Comparison of ENCODE assay signal across 20 mouse cellular contexts in the genomic region with DNA sequence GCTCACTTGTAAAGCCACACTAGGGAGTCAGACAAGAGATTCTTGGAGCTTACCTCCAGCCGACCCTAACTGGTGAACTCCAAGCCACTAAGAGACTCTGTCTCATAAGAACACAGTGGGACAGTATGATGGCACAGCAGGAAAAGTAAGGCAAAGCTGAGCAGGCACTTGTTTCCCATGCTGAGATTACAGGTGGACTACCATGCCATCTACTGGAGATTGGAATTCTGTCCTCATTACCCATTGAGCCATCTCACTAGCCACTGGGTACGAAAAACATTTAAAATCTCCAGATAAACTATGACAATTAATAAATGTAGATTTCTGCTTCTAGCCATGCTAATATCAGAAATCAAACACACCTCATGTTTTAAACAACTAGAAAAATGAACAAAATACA. TPM values are rescaled to one million over a fixed set of nuclear protein-coding genes. Genes with fewer than 3 reads are reported as not detected.
DNase-seq lines count a peak whose midpoint lies in the region; ATAC-seq and TF ChIP-seq lines count a peak whose summit lies in the region.
"Had no signal": no experiment of that assay in that cellular context is flagged by ENCODE, and none has a peak within 500 bp of the region (broad histone marks: within the 10 kb centered on the region; RNA-seq: fewer than 3 reads in every experiment).

No protein-coding gene starts in this region.

- no peak overlapping the region for H3K4me3 ChIP-seq in kidney, adult 2 months (ENCODE audit: insufficient read depth, low read depth, low read length)
- H3K4me3 ChIP-seq in kidney, embryonic 15.5 days (replicated peaks), result no peak overlapping the region
- H3K4me3 ChIP-seq in midbrain, embryonic 13.5 days (replicated peaks), result no peak overlapping the region
- H3K4me3 ChIP-seq: embryonic facial prominence, embryonic 13.5 days; heart, embryonic 12.5 days; limb, embryonic 12.5 days; midbrain, embryonic 10.5 days; neural tube, embryonic 15.5 days had no signal

- no peaks in the 10 kb centered on the region for H3K27me3 ChIP-seq in kidney, adult 2 months (replicated peaks; ENCODE audit: control insufficient read depth, insufficient read depth, low read length)
- H3K27me3 ChIP-seq in kidney, embryonic 15.5 days, result no peaks in the 10 kb centered on the region
- no peaks in the 10 kb centered on the region for H3K27me3 ChIP-seq in midbrain, embryonic 13.5 days
- H3K27me3 ChIP-seq: embryonic facial prominence, embryonic 13.5 days; heart, embryonic 12.5 days; limb, embryonic 12.5 days; neural tube, embryonic 15.5 days had no signal

- H3K4me2 ChIP-seq in kidney, embryonic 15.5 days, result no peak overlapping the region
- H3K4me2 ChIP-seq in midbrain, embryonic 13.5 days (replicated peaks), result no peak overlapping the region
- H3K4me2 ChIP-seq: embryonic facial prominence, embryonic 13.5 days; heart, embryonic 12.5 days; limb, embryonic 12.5 days; neural tube, embryonic 15.5 days had no signal

- peak; percentile 14 to 32 for DNase-seq in cerebellum, postnatal 14 days
- DNase-seq in cerebellum, adult 11 months, result no peak
- DNase-seq in kidney, adult 2 months, result peak; percentile 27
- DNase-seq in 3T3-L1 (ENCODE audit: low read depth, low spot score) (peak; percentile 40), adipocyte (ENCODE audit: low spot score) (peak; percentile 53)
- DNase-seq: adrenal gland, adult 2 months; cerebellum, adult 11-12 months; gastrocnemius, postnatal 36 days; kidney, postnatal 10 days; lung, postnatal 36 days; thymus, adult 18-20 months had no signal

- H3K4me1 ChIP-seq in kidney, adult 2 months (ENCODE audit: control insufficient read depth, insufficient read depth, low read length), result no peaks in the 10 kb centered on the region
- H3K4me1 ChIP-seq in kidney, embryonic 15.5 days, result no peaks in the 10 kb centered on the region
- no peaks in the 10 kb centered on the region for H3K4me1 ChIP-seq in midbrain, embryonic 13.5 days (replicated peaks)
- H3K4me1 ChIP-seq: embryonic facial prominence, embryonic 13.5 days; heart, embryonic 12.5 days; limb, embryonic 12.5 days; midbrain, embryonic 10.5 days; neural tube, embryonic 15.5 days had no signal

- no peaks in the 10 kb centered on the region; the same call in 1 of the 2 replicates for H3K36me3 ChIP-seq in kidney, adult 2 months (ENCODE audit: control insufficient read depth, insufficient read depth, low read length)
- no peaks in the 10 kb centered on the region for H3K36me3 ChIP-seq in kidney, embryonic 15.5 days
- H3K36me3 ChIP-seq in midbrain, embryonic 13.5 days, result peaks cover 4% of the 10 kb centered on the region; the same call in 1 of the 2 replicates
- H3K36me3 ChIP-seq: heart, embryonic 12.5 days; midbrain, embryonic 10.5 days had no signal

- no peak overlapping the region for H3K27ac ChIP-seq in kidney, adult 2 months (ENCODE audit: insufficient read depth, low read depth, low read length)
- no peak overlapping the region for H3K27ac ChIP-seq in kidney, embryonic 15.5 days
- H3K27ac ChIP-seq in midbrain, embryonic 13.5 days, result no peak overlapping the region
- H3K27ac ChIP-seq: embryonic facial prominence, embryonic 13.5 days; limb, embryonic 12.5 days; midbrain, embryonic 10.5 days; neural tube, embryonic 15.5 days had no signal

- no peaks in the 10 kb centered on the region for H3K9me3 ChIP-seq in kidney, embryonic 15.5 days (replicated peaks)
- H3K9me3 ChIP-seq in midbrain, embryonic 13.5 days, result no peaks in the 10 kb centered on the region
- H3K9me3 ChIP-seq: embryonic facial prominence, embryonic 13.5 days; heart, embryonic 12.5 days; limb, embryonic 12.5 days; midbrain, embryonic 10.5 days; neural tube, embryonic 15.5 days had no signal

- WGBS in kidney, adult 2 months, result 79% methylated on average over 2 of the region's 2 CpGs
- WGBS in kidney, embryonic 15.5 days, result 88% methylated on average over 2 of the region's 2 CpGs
- 86% methylated on average over 2 of the region's 2 CpGs for WGBS in midbrain, embryonic 13.5 days

- TF ChIP-seq CTCF in kidney, adult 2 months (conservative IDR thresholded peaks at IDR 0.05; ENCODE audit: insufficient read depth, insufficient read length, low read depth, low read length), result peak; percentile 36

- no peak overlapping the region for H3K9ac ChIP-seq in kidney, embryonic 15.5 days
- H3K9ac ChIP-seq in midbrain, embryonic 13.5 days (replicated peaks), result no peak overlapping the region
- H3K9ac ChIP-seq: embryonic facial prominence, embryonic 13.5 days; heart, embryonic 12.5 days; limb, embryonic 12.5 days; neural tube, embryonic 15.5 days had no signal

- no peak for ATAC-seq in kidney, embryonic 15.5 days (replicated peaks; ENCODE audit: low FRiP score)
- ATAC-seq in megakaryocyte-erythroid progenitor cell, adult 5-6 weeks (replicated peaks; ENCODE audit: low FRiP score, low TSS enrichment, poor library complexity, severe bottlenecking), result no peak
- ATAC-seq in midbrain, embryonic 13.5 days, result no peak

- no peak for TF ChIP-seq POLR2A in kidney, adult 2 months (IDR thresholded peaks at IDR 0.05; ENCODE audit: low read depth, low read length)

RNA-seq across cellular contexts. Expression of a gene that starts 13.2 kb away (rescaled TPM):
- polyA plus RNA-seq in kidney, adult 2 months (2012; rRNA removed), result 11.5 and 11.7 TPM in 2 replicates
- 16.2 and 17.0 TPM in 2 replicates for polyA plus RNA-seq in kidney, embryonic 15.5 days (2015; fragmentation: Nextera tagmentation; extraction: Ambion mirVana)
- 16.9 and 32.3 TPM in 2 replicates for total RNA-seq in megakaryocyte-erythroid progenitor cell, adult 5-6 weeks (2014; fragmentation: Nextera tagmentation)
- 7.8 and 10.3 TPM in 2 replicates for total RNA-seq in megakaryocyte-erythroid progenitor cell, adult 5-6 weeks (2017)
- 15.1 TPM in 2 replicates for polyA plus RNA-seq in midbrain, embryonic 13.5 days (2015; fragmentation: Nextera tagmentation; extraction: Ambion mirVana)

RNA-seq across cellular contexts. Expression of a gene that starts 20.9 kb away (rescaled TPM):
- polyA plus RNA-seq in kidney, adult 2 months (2012; rRNA removed), result 27.0 and 31.7 TPM in 2 replicates
- polyA plus RNA-seq in kidney, embryonic 15.5 days (2015; fragmentation: Nextera tagmentation; extraction: Ambion mirVana), result 27.1 and 27.3 TPM in 2 replicates
- 10.9 and 11.4 TPM in 2 replicates for total RNA-seq in megakaryocyte-erythroid progenitor cell, adult 5-6 weeks (2014; fragmentation: Nextera tagmentation)
- 8.8 and 21.9 TPM in 2 replicates for total RNA-seq in megakaryocyte-erythroid progenitor cell, adult 5-6 weeks (2017)
- polyA plus RNA-seq in midbrain, embryonic 13.5 days (2015; fragmentation: Nextera tagmentation; extraction: Ambion mirVana), result 38.3 and 42.7 TPM in 2 replicates

RNA-seq across cellular contexts. Expression of a gene that starts 21.0 kb away (rescaled TPM):
- polyA plus RNA-seq in kidney, adult 2 months (2012; rRNA removed), result 92.2 and 106 TPM in 2 replicates
- polyA plus RNA-seq in kidney, embryonic 15.5 days (2015; fragmentation: Nextera tagmentation; extraction: Ambion mirVana), result 2.2 and 3.3 TPM in 2 replicates
- total RNA-seq in megakaryocyte-erythroid progenitor cell, adult 5-6 weeks (2014; fragmentation: Nextera tagmentation), result 1.5 TPM in 1 of 2 replicates, not detected in the other
- not detected in 2 replicates for total RNA-seq in megakaryocyte-erythroid progenitor cell, adult 5-6 weeks (2017)
- polyA plus RNA-seq in midbrain, embryonic 13.5 days (2015; fragmentation: Nextera tagmentation; extraction: Ambion mirVana), result 1.6 and 2.1 TPM in 2 replicates
- total RNA-seq: hematopoietic stem cell, adult 5-6 weeks had no signal

RNA-seq across cellular contexts. Expression of a gene that starts 32.1 kb away (rescaled TPM):
- polyA plus RNA-seq in kidney, adult 2 months (2012; rRNA removed), result 30.2 and 33.3 TPM in 2 replicates
- polyA plus RNA-seq in kidney, embryonic 15.5 days (2015; fragmentation: Nextera tagmentation; extraction: Ambion mirVana), result 39.9 and 40.3 TPM in 2 replicates
- total RNA-seq in megakaryocyte-erythroid progenitor cell, adult 5-6 weeks (2014; fragmentation: Nextera tagmentation), result 0.25 TPM in 1 of 2 replicates, not detected in the other
- total RNA-seq in megakaryocyte-erythroid progenitor cell, adult 5-6 weeks (2017), result not detected in 2 replicates
- polyA plus RNA-seq in midbrain, embryonic 13.5 days (2015; fragmentation: Nextera tagmentation; extraction: Ambion mirVana), result 15.6 and 16.2 TPM in 2 replicates

RNA-seq across cellular contexts. Expression of a gene that starts 40.0 kb away (rescaled TPM):
- polyA plus RNA-seq in kidney, adult 2 months (2012; rRNA removed), result 12.7 and 14.7 TPM in 2 replicates
- 6.8 and 10.1 TPM in 2 replicates for polyA plus RNA-seq in kidney, embryonic 15.5 days (2015; fragmentation: Nextera tagmentation; extraction: Ambion mirVana)
- 35.5 and 48.2 TPM in 2 replicates for total RNA-seq in megakaryocyte-erythroid progenitor cell, adult 5-6 weeks (2014; fragmentation: Nextera tagmentation)
- total RNA-seq in megakaryocyte-erythroid progenitor cell, adult 5-6 weeks (2017), result 21.9 and 26.1 TPM in 2 replicates
- 56.0 and 58.0 TPM in 2 replicates for polyA plus RNA-seq in midbrain, embryonic 13.5 days (2015; fragmentation: Nextera tagmentation; extraction: Ambion mirVana)

Comparison
In these comparisons a context has a peak if more than half of its experiments do, and no peak if none do; other contexts are left out.
1. RNA of a gene that starts 21.0 kb away (polyA plus RNA-seq): 92.2 to 106 TPM in kidney, adult 2 months; 2.2 to 3.3 TPM in kidney, embryonic 15.5 days and 1.6 to 2.1 TPM in midbrain, embryonic 13.5 days; every median in the first group is over 10 times any median in the second.